15 mouse cellular contexts compared by ENCODE assay signal in the genomic region with DNA sequence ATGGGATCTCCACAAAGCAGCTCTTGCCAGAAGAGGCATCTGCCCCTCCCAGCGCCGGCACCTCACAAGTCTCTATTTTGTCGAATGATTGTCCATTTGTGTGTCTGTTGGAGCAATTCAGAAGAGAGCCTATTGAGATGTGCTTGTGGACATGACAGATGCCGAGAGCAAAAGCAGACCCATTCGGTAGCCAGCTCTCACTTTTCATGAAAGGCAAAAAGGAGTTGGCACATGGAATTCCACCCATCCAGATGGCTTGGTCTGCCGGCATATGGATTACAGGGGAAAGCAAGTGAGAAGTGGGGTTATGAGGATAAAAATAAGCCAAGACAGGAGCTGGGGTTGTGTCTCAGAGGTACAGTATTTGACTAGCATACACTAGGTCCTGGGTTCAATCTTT. TPM values are rescaled to one million over a fixed set of nuclear protein-coding genes. Genes with fewer than 3 reads are reported as not detected.
DNase-seq lines count a peak whose midpoint lies in the region; ATAC-seq lines count a peak whose summit lies in the region.
"Had no signal": no experiment of that assay in that cellular context is flagged by ENCODE, and none has a peak within 500 bp of the region (broad histone marks: within the 10 kb centered on the region; RNA-seq: fewer than 3 reads in every experiment).

No protein-coding gene starts in this region.

- no peaks in the 10 kb centered on the region for H3K9me3 ChIP-seq in hindbrain, embryonic 16.5 days (ENCODE audit: control insufficient read depth, low read length)
- no peaks in the 10 kb centered on the region for H3K9me3 ChIP-seq in hindbrain, embryonic 11.5 days (ENCODE audit: control insufficient read depth, low read length)
- H3K9me3 ChIP-seq in intestine, embryonic 15.5 days: no peaks in the 10 kb centered on the region
- H3K9me3 ChIP-seq: limb, embryonic 15.5 days had no signal

- no peaks in the 10 kb centered on the region for H3K4me1 ChIP-seq in hindbrain, embryonic 16.5 days (ENCODE audit: control insufficient read depth, insufficient read depth, low read depth, low read length)
- H3K4me1 ChIP-seq in hindbrain, embryonic 11.5 days (replicated peaks; ENCODE audit: control insufficient read depth, insufficient read depth, low read length): no peaks in the 10 kb centered on the region
- H3K4me1 ChIP-seq in intestine, embryonic 15.5 days (replicated peaks): no peaks in the 10 kb centered on the region
- H3K4me1 ChIP-seq: limb, embryonic 15.5 days had no signal

- H3K9ac ChIP-seq in hindbrain, embryonic 16.5 days (ENCODE audit: low read depth, low read length): no peak overlapping the region
- no peak overlapping the region for H3K9ac ChIP-seq in hindbrain, embryonic 11.5 days (ENCODE audit: low read depth, low read length)
- H3K9ac ChIP-seq in intestine, embryonic 15.5 days: no peak overlapping the region
- H3K9ac ChIP-seq: limb, embryonic 15.5 days; lung, embryonic 14.5 days had no signal

- DNase-seq in hindbrain, embryonic 11.5 days (ENCODE audit: low spot score): no peak
- peak; percentile 67 for DNase-seq in cerebellum, adult 9-10 months
- peak; percentile 33 to 73 for DNase-seq in layer of hippocampus, adult 8-10 months (ENCODE audit: low spot score in 2 of 2)
- DNase-seq in heart, postnatal 36 days: no peak
- DNase-seq: heart, postnatal 10 days; lung, embryonic 14.5 days had no signal

- no peak overlapping the region for H3K4me2 ChIP-seq in hindbrain, embryonic 16.5 days (ENCODE audit: low read length)
- no peak overlapping the region for H3K4me2 ChIP-seq in hindbrain, embryonic 11.5 days (replicated peaks; ENCODE audit: low read depth, low read length)
- H3K4me2 ChIP-seq in intestine, embryonic 15.5 days (replicated peaks): no peak overlapping the region
- H3K4me2 ChIP-seq: limb, embryonic 15.5 days; lung, embryonic 14.5 days had no signal

- no peaks in the 10 kb centered on the region for H3K27me3 ChIP-seq in hindbrain, embryonic 16.5 days (replicated peaks; ENCODE audit: control insufficient read depth, insufficient read depth, low read length)
- H3K27me3 ChIP-seq in hindbrain, embryonic 11.5 days (ENCODE audit: control insufficient read depth, insufficient read depth, low read length): no peaks in the 10 kb centered on the region
- H3K27me3 ChIP-seq in intestine, embryonic 15.5 days (replicated peaks): no peaks in the 10 kb centered on the region
- H3K27me3 ChIP-seq: limb, embryonic 15.5 days had no signal

- intact Hi-C loops in heart, postnatal 36 days (cut with DNase I): no loop called here

- WGBS in hindbrain, embryonic 16.5 days: 60% methylated on average over 6 of the region's 6 CpGs
- 74% methylated on average over 6 of the region's 6 CpGs for WGBS in hindbrain, embryonic 11.5 days
- WGBS in intestine, embryonic 15.5 days: 60% methylated on average over 6 of the region's 6 CpGs

- no peak overlapping the region for H3K27ac ChIP-seq in hindbrain, embryonic 16.5 days (ENCODE audit: low read depth, low read length)
- H3K27ac ChIP-seq in hindbrain, embryonic 11.5 days (ENCODE audit: low read depth, low read length): no peak overlapping the region
- H3K27ac ChIP-seq in intestine, embryonic 15.5 days: no peak overlapping the region
- H3K27ac ChIP-seq: limb, embryonic 15.5 days had no signal

- ATAC-seq in hindbrain, embryonic 16.5 days: peak; percentile 49
- ATAC-seq in hindbrain, embryonic 11.5 days (ENCODE audit: low FRiP score): no peak
- peak; percentile 51; the same call in 1 of the 2 replicates for ATAC-seq in cerebellum, adult (ENCODE audit: insufficient number of reproducible peaks, low FRiP score, low TSS enrichment)
- no peak for ATAC-seq in monocyte, adult 5-6 weeks (replicated peaks; ENCODE audit: insufficient number of reproducible peaks, low FRiP score, low TSS enrichment, poor library complexity, severe bottlenecking)
- no peak for ATAC-seq in intestine, embryonic 15.5 days
- ATAC-seq: intestine, postnatal 0 days had no signal

- H3K36me3 ChIP-seq in hindbrain, embryonic 16.5 days (ENCODE audit: control insufficient read depth, insufficient read depth, low read length): no peaks in the 10 kb centered on the region
- H3K36me3 ChIP-seq in hindbrain, embryonic 11.5 days (ENCODE audit: control insufficient read depth, insufficient read depth, low read length): no peaks in the 10 kb centered on the region
- H3K36me3 ChIP-seq in intestine, embryonic 15.5 days: no peaks in the 10 kb centered on the region
- H3K36me3 ChIP-seq: limb, embryonic 15.5 days had no signal

- H3K4me3 ChIP-seq in hindbrain, embryonic 16.5 days (ENCODE audit: low read length): no peak overlapping the region
- H3K4me3 ChIP-seq in hindbrain, embryonic 11.5 days (ENCODE audit: low read depth, low read length): no peak overlapping the region
- H3K4me3 ChIP-seq in intestine, embryonic 15.5 days (replicated peaks): no peak overlapping the region
- H3K4me3 ChIP-seq: limb, embryonic 15.5 days had no signal

RNA-seq across cellular contexts. Expression of gene Krtap11-1, which starts 1.8 kb away (rescaled TPM):
- not detected in 2 replicates for polyA plus RNA-seq in hindbrain, embryonic 16.5 days (2015; fragmentation: Nextera tagmentation; extraction: Ambion mirVana)
- polyA plus RNA-seq in hindbrain, embryonic 11.5 days (2014; fragmentation: Nextera tagmentation; extraction: Ambion mirVana): not detected in 2 replicates
- total RNA-seq in layer of hippocampus, adult 8-10 months (2022): not detected
- total RNA-seq in heart, postnatal 36 days (2021): not detected
- not detected in 3 replicates for total RNA-seq in monocyte, adult 5-6 weeks (2017)
- not detected in 2 replicates for polyA plus RNA-seq in intestine, embryonic 15.5 days (2015; fragmentation: Nextera tagmentation; extraction: Ambion mirVana)
- total RNA-seq: granulocyte monocyte progenitor cell, adult 5-6 weeks; heart, postnatal 10 days; left cerebral cortex, adult 18-20 months had no signal
- polyA plus RNA-seq: intestine, postnatal 0 days; lung, embryonic 14.5 days; testis, adult 2 months had no signal

Comparison
In these comparisons a context has a peak if more than half of its experiments do, and no peak if none do; other contexts are left out.
1. ATAC-seq: peak in hindbrain, embryonic 16.5 days (single experiment) and cerebellum, adult (single experiment); none in hindbrain, embryonic 11.5 days (single experiment), monocyte, adult 5-6 weeks (single experiment) and intestine, embryonic 15.5 days (single experiment).
2. DNase-seq: peak in cerebellum, adult 9-10 months (single experiment) and layer of hippocampus, adult 8-10 months (2 of 2); none in hindbrain, embryonic 11.5 days (single experiment) and heart, postnatal 36 days (0 of 2).